Mouse (Mus musculus): ENCODE measurements around the gene Olfr1311.
"Not testable (repeated sequence)": the region's sequence is repeated elsewhere in the genome, so short reads cannot be mapped to it uniquely, and the experiment has no call there.

The Olfr1311 gene

DNA sequence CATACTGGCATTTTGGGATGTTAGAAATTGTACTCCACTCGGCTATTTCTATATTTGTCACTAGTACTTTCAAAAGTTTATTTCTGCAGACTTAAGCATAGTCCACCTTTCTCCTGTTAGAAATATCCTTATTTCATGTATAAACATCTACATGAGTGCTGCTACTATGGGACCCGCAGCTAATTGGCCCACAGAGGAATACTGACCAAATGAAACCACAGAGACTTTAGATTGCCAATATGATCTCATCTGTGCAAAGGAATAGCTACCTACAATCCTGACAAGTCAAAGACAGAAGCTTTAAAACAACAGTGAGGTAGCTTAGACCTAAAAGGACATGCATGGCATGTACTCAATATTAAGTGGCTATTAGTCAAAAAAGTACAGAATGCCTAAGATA, at the start of gene Olfr1311:
Gene Olfr1311, minus strand, starts transcription at position 101 of the 400 bp plus-strand sequence.
- DNase-seq (ENCODE audit: low spot score): no peak

DNA sequence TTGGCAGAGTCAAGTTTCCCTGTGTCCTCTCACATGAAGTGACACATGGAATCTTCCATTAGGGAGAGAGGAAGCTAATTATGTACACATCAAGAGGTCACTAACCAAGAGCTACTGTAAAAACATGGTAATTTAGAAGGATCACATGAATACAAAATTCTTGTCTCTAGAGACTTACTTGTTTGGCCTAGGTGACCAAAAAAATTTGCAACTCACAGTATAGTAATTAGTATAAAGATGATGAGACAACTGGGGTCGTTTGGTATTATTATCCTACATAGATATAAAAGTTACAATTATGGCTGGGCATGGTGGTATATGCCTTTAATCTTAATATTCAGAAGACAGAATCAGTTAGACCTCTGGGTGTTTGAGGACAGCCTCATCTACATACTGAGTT, 25.9 kb upstream of the Olfr1311 start, which contains the start of gene Olfr1312:
Gene Olfr1312, minus strand, starts transcription at position 101 of the 400 bp plus-strand sequence.
- DNase-seq (ENCODE audit: low spot score): no peak

DNA sequence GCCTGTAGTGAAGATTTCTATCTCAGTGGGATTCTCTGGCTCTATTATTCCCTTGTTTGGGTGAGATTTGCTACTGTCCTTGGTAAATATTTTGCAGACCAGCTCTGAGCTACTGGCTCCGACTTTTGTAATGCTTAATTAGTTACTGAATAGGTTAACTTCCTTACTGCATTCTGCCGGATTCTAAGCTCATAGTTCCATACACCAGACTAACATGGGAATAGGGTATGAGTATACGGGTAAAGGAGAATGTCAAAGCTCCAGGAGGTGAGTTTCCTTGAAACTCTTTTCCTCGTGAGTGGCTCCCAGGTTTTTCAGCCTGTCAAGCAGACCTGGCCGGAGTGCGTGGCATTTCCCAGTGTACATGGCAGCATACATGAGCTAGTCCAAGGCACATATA, 2.8 kb upstream of the Olfr1311 start:
- not testable (repeated sequence) for DNase-seq (ENCODE audit: low spot score)

DNA sequence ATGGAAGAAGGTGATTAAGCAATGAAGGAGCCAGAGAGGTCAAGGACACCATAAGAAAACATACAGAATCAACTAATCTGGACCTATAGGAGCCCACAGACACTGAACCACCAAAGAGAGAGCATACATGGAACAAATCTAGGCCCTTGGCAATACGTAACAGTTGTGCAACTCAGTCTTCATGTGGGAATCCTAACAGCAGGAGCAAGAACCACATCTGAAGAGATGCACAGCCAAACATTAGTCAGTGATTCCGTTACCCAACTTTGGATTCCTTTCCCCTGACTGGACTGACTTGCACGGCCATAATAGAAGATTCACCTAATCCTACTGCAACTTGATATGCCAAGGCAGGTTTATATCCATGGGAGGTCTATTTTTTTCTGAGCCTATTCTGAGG, 9.3 kb downstream of the Olfr1311 start:
- no peak for DNase-seq (ENCODE audit: low spot score)

DNA sequence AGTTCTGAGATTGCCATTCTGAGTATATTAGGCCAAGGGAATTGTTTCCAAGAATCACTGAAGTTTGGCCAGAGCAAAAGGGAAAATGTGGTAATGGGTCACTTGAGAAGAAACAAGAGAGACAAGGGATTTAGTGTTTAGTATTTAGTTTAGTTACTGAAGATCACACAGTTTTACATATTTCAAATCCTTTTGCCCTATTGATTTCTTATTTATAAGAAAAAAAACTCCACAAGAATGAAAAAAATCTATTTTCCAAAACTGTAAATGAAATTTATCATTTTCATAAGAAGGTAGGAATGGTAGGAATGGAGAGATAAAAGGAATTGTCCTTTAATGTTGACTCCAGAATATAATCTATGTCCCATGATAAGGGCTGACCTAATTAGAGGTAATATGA, 11.6 kb downstream of the Olfr1311 start, which contains the start of gene Olfr1310:
Gene Olfr1310, minus strand, starts transcription at position 101 of the 400 bp plus-strand sequence.
- DNase-seq (ENCODE audit: low spot score): no peak

DNA sequence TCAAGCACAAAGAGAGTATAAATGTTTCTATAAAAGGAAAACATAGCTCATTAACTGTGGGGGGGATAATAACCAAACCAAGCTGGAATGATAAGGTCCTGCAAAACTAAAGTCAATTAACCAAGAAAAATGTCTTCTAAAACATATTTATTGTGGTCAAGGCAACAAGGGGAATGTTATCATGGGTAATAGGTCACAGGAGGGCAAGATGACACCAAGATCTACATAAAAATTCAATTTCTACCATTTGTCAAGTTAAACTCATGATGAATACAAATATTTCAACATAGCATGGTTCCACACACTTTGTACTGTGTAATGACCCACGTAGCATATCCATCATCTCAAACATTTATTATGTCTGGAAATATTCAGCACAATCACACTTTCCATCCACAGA, 34.0 kb downstream of the Olfr1311 start, which contains the start of gene Olfr1309:
Gene Olfr1309, minus strand, starts transcription at position 101 of the 400 bp plus-strand sequence.
- no peak for DNase-seq (ENCODE audit: low spot score)

Measured in left cerebral cortex, adult 11 months (tissue).